Mouse (Mus musculus) left cerebral cortex, postnatal 10 days (tissue): Measurements from ENCODE around the gene Ube2v1. TPM values are rescaled to one million over a fixed set of nuclear protein-coding genes. Genes with fewer than 3 reads are reported as not detected.
A peak's percentile ranks its signal among the peaks of the same experiment; 100 is the strongest.

Experiments
- DNase-seq, 2 experiments: peaks; one replicate each; pipeline ENCODE4 v3.0.0; 2021 to 2022; ENCODE audit warnings: low spot score in 2 of 2, mixed read lengths in 1 of 2; ENCODE audit errors: extremely low spot score in 1 of 2
- intact Hi-C: fragments of 180-260 bp; cut with DNase I; formaldehyde crosslinking; loops from one replicate; pipeline ENCODE4 v1.15.1; 2025
- total RNA-seq, 2 experiments: library from RNA; stranded (reverse); gene quantifications; 2 replicates each; pipeline ENCODE4 v1.2.3; 2021

The Ube2v1 gene
- total RNA-seq, 2 experiments from 2014 or later = 245 to 255 TPM

- intact Hi-C loops = no loop called here
Measured at GRCm38 (mm10) chr2:167657973-167658372, 26.1 kb upstream of the Ube2v1 start.

GRCm38 (mm10) chr2:167656629-167657478, 25.0 kb upstream of the Ube2v1 start:
- peak in 1 of 2 experiments; percentile 77 for DNase-seq
- intact Hi-C loops = no loop called here

More at GRCm38 (mm10) chr2:167657973-167658372, 26.1 kb upstream of the Ube2v1 start:
- no peak for DNase-seq

- intact Hi-C loops = no loop called here
Measured at GRCm38 (mm10) chr2:167654911-167655600, 23.2 kb upstream of the Ube2v1 start.

GRCm38 (mm10) chr2:167652694-167653093, 20.8 kb upstream of the Ube2v1 start:
- intact Hi-C loops = no loop called here

More at GRCm38 (mm10) chr2:167654911-167655600, 23.2 kb upstream of the Ube2v1 start:
- no peak for DNase-seq

GRCm38 (mm10) chr2:167651622-167652021, 19.7 kb upstream of the Ube2v1 start:
- intact Hi-C loops = no loop called here

More at GRCm38 (mm10) chr2:167652694-167653093, 20.8 kb upstream of the Ube2v1 start:
- DNase-seq = no peak

GRCm38 (mm10) chr2:167649290-167650032, 17.6 kb upstream of the Ube2v1 start:
- intact Hi-C loops = no loop called here
- DNase-seq = no peak

More at GRCm38 (mm10) chr2:167651622-167652021, 19.7 kb upstream of the Ube2v1 start:
- no peak for DNase-seq

- intact Hi-C loops = no loop called here
Measured at GRCm38 (mm10) chr2:167646411-167646810, 14.5 kb upstream of the Ube2v1 start.

GRCm38 (mm10) chr2:167643356-167644052, 11.6 kb upstream of the Ube2v1 start:
- intact Hi-C loops = loop anchor here (5.0 kb wide), 1 partner anchor 34 kb away; no protein-coding TSS in a partner anchor
- DNase-seq = peak in 1 of 2 experiments; percentile 37

More at GRCm38 (mm10) chr2:167646411-167646810, 14.5 kb upstream of the Ube2v1 start:
- DNase-seq = peak in 1 of 2 experiments; percentile 32

- DNase-seq = no peak
- intact Hi-C loops = loop anchor here (5.0 kb wide), 1 partner anchor 35 kb away; no protein-coding TSS in a partner anchor
Measured at GRCm38 (mm10) chr2:167642164-167642563, 10.3 kb upstream of the Ube2v1 start.

GRCm38 (mm10) chr2:167641337-167641736, 9.4 kb upstream of the Ube2v1 start:
- intact Hi-C loops = loop anchor here (5.0 kb wide), 1 partner anchor 36 kb away; no protein-coding TSS in a partner anchor
- DNase-seq = peak in 1 of 2 experiments; percentile 51

- DNase-seq = no peak
- intact Hi-C loops = loop anchor here (5.0 kb wide), 1 partner anchor 37 kb away; no protein-coding TSS in a partner anchor
Measured at GRCm38 (mm10) chr2:167640279-167640678, 8.4 kb upstream of the Ube2v1 start.

GRCm38 (mm10) chr2:167634865-167635512, 3.1 kb upstream of the Ube2v1 start:
- no peak for DNase-seq
- intact Hi-C loops = no loop called here

- intact Hi-C loops = no loop called here
- peak; percentile 97 to 98 for DNase-seq
Measured at GRCm38 (mm10) chr2:167634338-167634770, 2.5 kb upstream of the Ube2v1 start.

- no peak for DNase-seq
- intact Hi-C loops = no loop called here
Measured at GRCm38 (mm10) chr2:167633537-167633872, 1.6 kb upstream of the Ube2v1 start.

- no peak for DNase-seq
- intact Hi-C loops = no loop called here
Measured at GRCm38 (mm10) chr2:167632731-167633536, 1.0 kb upstream of the Ube2v1 start.

- intact Hi-C loops = no loop called here
- peak in 1 of 2 experiments; percentile 63 for DNase-seq
Measured at GRCm38 (mm10) chr2:167631181-167631590, 709 bp downstream of the Ube2v1 start.

- intact Hi-C loops = no loop called here
Measured at GRCm38 (mm10) chr2:167630421-167630820, 1.5 kb downstream of the Ube2v1 start.

More at GRCm38 (mm10) chr2:167630421-167630820, 1.5 kb downstream of the Ube2v1 start:
- no peak for DNase-seq
